Mouse (Mus musculus) spleen, adult 2 months (tissue): ENCODE results near the gene Adora3.

Experiments used
- CTCF ChIP-seq: fragments of 200-500 bp; IDR thresholded peaks from 2 replicates; pipeline ENCODE4 v1.5.1; 2011; ENCODE audit warnings: mild to moderate bottlenecking, inconsistent platforms; ENCODE audit not compliant: insufficient read depth, insufficient read length, insufficient replicate concordance; ENCODE audit errors: extremely low read depth
- POLR2A ChIP-seq: fragments of 200-500 bp; IDR thresholded peaks from 2 replicates; pipeline ENCODE4 v1.6.1; 2011; ENCODE audit warnings: low read depth, low read length, inconsistent platforms

GRCm38 (mm10) chr3:105831584-105831983 is 39.1 kb upstream of the Adora3 start:
- TF ChIP-seq CTCF (no peak), POLR2A (no peak)
